Mouse (Mus musculus) c-Kit-negative CD71-positive TER-119-positive erythroid progenitor cells, embryonic 14.5 days (primary cell): ENCODE results near the gene Med11.
"Not testable (repeated sequence)": the region's sequence is repeated elsewhere in the genome, so short reads cannot be mapped to it uniquely, and the experiment has no call there.

Experiments
- DNase-seq: peaks from one replicate; pipeline ENCODE4 v3.0.0-alpha.2; 2013; ENCODE audit warnings: low read depth, low spot score

The Med11 gene

DNA sequence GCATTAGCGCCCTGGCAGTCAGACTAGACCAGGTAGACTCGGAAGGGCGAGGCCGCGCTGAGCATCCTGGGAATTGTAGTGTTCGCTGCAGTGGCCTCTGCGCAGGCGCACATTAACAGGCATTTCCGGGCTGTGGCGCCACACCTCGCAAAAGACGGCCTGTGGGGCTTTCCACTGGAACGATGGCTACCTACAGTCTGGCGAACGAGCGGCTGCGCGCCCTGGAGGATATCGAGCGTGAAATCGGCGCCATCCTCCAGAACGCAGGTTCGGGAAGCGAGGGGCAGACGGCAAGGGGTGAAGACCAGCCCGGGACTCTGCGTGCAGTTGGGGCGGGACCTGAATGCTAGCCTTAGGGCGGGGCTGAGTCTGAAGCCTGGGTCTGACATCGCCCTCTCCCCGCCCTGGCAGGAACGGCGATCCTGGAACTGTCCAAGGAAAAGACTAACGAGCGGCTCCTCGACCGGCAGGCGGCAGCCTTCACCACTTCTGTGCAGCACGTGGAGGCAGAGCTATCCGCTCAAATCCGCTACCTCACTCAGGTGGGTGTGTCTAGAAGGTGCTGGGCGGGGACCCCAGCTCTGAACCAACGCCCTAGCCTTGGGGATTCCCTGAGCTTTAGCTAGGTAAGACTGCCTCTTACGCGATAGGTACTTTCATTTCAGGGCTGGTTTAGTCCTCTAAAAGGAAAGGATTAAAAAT, at the start of gene Med11:
Gene Med11, plus strand, starts transcription at position 123 of the 702 bp plus-strand sequence.
- DNase-seq: peak; percentile 90

DNA sequence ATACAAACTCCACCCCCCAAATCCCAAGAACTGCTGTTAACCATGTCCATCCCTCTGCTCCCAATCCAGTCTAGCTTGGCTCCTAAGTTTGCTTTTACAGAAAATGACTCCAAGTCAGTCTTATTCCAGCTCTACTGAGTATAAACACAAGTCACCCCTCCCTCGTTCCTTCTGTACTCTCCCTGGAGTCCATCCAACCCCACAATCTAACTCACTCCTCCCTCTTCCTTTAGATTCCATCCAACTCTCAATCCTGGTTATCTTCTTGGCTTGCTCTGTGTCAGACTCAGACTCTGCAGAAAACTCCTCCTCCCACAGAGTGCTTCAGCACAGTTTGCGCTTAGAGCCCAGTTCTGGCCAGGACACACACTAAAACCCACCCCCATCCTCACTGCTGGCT, 48.1 kb upstream of the Med11 start:
- no peak for DNase-seq

DNA sequence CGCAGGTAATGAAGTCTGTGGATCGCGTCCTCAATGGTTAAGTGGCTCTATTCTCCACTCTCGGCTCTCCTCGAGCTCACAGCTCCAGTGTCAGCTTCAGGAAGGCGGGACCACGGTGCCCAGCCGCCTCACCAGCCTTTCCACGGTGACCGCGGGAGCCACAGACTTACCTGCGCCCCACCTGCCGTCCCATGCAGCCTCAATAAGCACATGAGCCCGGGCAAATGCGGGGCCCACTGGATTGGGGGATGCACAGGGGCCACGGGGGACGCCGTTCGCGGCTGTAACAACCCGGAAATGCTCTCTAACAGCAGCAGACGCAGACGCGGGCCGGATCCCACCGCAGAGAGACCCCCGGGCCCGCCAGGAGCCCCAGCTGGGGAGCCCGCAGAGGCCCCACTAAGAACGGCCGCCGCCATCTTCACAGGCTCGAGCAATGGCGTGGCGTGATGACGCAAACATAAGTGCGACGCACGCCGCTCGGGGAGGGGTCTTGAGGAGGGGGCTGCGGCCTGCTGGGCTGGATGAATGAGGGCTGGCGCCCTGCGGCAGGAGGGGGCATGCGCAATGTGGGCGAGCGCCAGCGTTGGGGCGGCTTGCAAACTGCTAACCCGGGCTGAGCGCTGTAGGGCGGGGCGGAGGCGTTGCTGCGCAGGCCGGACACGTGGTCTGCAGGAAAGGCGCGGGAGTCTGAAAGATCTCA, 42.0 kb upstream of the Med11 start, which contains the start of gene Pelp1:
Gene Pelp1, minus strand, starts transcription at position 438 of the 703 bp plus-strand sequence.
- peak; percentile 51 for DNase-seq

DNA sequence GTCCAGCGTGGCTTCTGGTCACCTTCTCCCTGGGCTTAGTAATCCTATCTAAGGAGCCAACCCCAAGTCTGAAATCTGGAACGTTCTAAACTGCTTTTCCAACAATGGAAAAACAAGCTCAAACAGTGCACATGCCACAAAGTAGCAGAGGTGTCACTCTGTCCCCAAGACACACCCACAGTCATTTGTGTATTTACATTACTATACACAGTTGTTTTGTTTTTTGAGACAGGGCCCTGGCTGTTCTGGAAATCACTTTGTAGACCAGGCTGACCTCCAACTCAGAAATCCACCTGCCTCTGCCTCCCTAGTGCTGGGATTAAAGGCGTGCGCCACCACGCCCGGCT, 41.4 kb upstream of the Med11 start:
- no peak for DNase-seq

DNA sequence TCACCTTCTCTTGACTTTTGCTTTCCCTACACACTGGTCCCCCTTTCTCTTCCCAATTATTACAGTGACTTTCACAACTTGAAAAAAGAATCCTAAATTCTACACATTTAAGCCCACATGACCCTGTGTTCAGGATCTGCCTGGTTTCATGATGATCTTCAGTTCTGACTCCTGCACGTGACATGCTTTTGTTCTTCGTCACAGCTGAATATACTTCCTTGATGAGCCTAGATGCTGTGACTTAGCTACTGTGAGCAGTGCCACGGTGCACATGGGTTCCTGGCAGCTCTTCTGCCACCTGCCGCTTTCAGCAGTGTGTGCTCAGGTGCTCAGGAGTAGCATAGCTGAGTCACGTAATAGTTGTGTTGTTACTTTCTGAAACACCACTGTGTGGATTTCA, 39.1 kb upstream of the Med11 start:
- DNase-seq: no peak

DNA sequence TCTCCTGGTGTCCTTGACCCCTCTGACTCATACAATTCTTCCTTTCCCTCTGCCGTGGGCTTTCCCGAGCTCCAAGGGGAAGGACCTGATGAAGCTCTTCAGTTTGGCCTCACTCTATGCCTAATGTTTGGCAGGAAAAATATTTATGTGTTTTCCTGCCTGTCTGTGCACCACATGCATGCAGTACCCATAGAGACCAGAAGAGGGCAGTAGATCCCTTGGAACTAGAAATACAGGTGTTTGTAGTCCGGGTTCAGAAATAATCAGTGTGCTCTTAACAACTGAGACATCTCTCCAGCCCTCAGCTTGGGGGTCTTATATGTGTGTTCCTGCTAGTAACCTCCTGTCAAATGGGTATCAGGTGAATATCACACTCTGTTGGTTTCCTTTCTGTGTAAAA, 37.8 kb upstream of the Med11 start:
- peak; percentile 66 for DNase-seq

DNA sequence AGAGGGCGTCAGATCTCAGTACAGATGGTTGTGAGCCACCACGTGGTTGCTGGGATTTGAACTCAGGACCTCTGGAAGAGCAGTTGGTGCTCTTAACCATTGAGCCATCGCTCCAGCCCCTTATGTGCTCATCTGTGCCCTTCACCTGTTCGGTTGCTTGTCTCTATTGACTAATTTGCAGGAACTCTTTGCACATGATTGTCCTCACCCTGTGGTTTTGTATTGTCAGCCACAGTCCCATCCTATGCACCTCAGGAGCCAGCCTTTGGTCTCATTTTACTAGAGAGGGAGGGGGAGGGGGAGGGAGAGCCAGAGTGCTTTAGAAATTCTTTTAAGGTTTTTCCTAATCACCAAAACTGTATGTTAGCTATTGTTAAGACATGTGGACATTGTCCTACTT, 33.5 kb upstream of the Med11 start:
- no peak for DNase-seq

DNA sequence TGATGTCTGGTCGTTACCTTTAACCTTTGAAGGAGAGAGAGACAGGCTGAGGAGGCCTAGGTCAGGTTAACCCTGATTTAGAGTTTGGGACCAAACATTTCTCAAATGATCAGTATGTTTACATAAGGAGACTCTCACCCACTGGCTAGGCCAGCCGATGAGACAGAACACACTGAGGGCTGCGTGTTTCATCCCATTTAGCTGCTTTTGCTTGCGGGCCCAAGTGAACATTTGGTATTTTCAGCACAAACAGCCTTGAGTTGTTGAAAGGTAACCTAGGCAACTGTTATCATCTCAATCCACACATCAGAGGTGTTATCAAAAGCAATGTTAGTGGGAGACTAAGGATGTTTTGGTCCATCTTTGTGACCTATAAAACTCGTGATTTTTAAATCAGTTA, 32.2 kb upstream of the Med11 start:
- no peak for DNase-seq

DNA sequence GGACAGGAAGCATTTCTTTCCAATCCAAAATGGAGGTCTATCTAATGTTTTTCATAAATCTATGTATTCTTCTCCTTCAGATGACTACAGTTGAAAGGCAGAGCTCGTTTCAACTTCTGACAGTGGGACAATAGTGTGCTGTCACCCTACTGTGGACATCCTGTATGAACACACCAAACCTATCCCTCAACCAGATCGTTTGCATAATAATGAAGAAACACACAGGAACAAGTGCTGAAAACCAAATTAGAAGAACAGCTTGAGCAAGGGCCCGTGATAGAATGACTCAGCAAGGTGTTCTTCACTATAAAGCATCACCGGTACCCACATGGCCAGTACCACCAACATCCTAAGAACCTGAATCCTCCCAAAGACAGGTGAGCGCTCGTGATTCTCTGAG, 25.1 kb upstream of the Med11 start:
- DNase-seq: not testable (repeated sequence)

DNA sequence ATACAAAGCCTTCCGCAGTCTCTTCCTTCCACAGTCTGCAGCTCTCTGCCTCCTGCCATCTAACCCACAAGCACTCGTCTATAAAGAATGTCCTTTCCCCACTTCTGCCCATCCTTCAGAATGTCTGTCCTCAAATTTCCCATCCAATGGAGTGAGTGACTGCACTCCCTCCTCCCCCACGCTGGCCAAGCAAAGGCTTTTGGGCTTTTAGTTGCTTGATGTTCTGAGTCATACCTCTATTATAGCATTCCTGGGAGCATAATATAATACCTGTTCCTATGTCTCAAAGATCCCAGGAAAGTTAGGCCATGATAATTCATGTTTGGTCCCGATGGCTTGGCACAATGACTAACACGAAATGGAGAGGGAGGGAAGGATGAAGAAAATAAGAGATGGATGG, 20.1 kb upstream of the Med11 start:
- no peak for DNase-seq

DNA sequence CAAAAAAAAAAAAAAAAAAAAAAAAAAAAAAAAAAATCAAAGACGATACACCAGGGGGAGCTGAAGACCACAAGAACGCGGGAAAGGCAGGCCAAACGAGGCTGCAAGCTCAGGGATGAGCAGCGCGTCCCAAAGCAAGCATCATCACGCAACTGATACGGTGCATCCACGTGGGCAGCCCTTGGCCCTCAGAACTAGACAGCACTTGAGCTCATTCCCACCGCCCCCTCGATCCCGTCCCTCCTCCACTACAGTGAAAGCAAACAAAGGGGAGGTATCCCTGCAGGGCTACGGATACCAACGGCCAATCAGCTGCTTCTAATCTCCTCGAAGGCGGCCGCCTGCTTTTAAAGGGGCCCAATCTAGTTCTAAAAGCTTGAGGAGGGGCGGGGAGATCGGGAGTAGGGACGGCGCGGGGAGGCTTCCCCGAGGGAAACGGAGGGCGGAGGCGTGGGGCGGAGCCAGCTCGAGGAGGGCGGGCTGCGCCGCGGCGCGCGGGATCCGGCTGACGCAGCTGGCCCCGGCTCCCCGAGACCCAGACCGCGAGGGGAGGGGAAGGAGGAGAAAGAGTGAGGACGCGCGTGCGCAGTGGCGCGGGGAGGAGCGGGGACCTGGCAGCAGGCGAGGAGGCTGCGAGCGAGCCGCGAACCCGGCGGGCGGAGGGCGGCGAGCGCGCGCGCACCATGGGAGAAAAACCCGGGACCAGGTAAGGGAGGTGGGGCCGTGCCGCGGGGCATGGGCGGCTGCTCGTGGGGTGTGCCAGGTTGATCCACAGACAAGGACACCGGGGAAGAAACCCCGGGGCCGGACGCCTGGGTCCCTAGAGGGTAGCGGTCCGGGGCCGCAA, 19.4 kb upstream of the Med11 start, which contains the start of gene Arrb2:
Gene Arrb2, plus strand, starts transcription at position 588 of the 847 bp plus-strand sequence.
- peak; percentile 89 for DNase-seq

DNA sequence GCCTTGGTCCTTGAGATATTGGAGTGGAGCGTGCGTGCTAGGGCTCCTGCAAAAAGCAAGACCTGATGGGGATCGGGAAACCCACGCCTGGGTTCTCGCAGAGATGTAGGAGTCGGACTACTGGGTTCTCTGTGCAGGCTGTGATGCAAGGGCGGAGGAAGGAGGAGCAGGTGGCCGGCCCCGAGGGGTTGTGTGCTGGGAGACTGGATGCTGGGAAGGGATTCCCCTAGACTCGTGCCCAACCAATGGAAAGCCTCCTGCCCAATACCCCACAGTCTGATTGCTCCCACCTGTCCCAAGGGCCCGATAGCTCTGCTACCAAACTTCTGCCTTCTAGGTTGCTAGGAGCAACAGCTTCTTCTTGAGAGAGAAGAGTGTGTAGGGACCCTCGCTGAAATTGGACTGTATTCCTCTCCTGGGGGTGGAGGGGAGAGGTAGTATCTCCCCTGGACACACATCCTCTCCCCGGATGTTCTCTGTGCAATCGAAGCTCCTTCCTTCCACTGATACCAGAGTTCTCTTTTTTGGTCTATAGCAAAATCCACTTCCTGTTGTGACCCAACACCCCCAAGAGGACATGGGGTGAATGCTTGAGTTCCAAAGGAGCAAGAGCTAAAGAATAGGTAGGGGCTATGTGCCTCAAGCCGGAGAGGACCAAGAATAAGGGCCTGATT, 18.7 kb upstream of the Med11 start:
- DNase-seq: no peak

DNA sequence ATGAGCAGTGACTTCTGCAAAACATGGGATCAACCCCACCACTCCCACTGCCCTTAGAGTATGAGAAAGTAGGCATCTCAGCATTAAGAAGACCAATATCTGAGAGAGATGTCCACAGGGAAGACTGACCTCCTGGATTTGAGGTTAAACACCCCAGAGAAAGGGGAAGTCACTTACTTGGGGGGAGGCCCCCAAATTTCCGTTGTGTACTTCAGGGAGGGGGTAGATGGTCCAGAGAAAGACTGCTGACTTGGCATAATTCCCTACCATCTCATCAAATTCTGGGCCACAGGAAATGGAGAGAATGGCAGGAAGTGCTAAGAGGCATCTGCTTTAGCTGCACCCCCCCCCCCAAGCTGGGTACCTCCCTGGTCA, 18.2 kb upstream of the Med11 start:
- DNase-seq: no peak

DNA sequence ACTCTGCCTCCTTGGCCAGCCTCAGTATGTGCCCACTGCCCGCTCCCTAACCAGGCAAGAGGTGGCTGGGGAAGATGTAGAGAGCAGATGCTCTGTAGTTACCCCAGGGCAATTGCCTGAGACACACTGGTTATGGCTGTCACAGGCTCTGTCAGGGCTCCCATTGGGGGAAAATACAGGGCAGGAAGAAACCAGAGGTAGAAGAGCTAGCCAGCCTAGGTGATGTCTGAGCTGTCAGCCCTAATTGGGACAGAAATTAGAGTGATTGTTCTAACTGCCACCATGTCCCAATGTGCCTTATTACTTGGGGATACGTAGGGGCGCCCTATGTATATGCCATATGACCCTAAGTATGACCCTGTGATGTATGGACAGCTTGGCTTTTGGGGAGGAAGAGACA, 17.8 kb upstream of the Med11 start:
- no peak for DNase-seq

DNA sequence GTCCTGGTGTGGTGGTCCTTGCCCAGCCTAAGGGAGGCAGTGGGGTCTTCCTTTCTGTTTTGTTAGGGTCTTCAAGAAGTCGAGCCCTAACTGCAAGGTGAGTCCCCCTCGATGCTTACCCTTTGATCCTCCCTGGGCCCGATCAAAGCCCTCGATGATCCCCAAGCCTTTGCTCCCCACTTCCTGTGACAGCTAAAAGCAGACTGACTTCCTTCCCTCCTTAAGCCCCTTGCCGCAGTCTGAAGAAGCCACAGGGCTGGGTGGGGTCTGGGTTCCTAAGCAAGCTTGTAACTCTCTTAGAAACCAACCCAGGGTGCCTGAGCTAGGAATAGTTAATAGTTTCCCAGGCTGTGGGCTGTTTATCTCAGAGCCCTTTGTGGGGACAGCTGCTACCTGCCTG, 16.2 kb upstream of the Med11 start:
- no peak for DNase-seq

DNA sequence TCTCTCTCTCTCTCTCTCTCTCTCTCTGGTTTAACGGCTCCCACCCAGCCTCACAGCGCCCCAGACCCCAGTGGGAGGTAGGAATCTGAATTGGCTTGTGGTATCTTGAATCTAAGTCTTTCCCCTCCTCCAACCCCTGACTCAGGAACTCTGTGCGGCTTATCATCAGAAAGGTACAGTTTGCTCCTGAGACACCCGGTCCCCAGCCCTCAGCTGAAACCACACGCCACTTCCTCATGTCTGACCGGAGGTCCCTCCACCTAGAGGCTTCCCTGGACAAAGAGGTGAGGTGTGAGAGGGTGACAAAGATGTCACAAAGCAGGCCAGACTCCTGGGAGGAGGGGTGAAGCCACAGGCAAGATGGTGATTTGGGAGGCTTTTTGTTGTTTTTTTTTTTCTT, 14.3 kb upstream of the Med11 start:
- DNase-seq: no peak

DNA sequence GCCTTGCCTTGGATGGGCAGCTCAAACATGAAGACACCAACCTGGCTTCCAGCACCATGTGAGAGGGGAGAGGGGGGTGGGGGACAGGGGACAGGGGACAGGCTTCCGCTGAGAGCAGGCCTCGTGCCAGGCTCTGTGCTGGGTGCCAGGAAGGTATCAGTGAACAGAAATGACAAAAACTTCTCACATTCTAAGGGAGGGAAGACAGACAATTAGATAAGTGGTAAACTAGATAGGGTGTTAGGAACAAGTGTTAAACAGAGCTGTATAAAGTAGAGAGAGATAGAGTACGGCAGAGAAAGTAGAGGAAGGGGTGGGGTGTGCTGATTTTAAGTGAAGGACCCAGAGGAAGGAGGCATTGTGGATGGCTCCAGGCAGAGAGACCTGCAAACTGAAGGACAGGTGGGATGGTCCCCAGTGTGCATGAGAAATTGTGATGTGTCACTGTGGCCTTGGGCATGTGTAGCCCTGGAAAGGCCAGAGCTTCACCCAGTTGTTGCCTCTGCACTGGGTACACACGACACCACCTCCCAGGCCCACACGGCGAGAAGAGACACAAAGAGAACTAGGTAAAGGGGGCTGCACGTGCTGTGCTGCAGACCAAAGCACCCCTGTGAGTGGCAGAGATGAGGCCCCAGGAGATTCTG, 12.9 kb upstream of the Med11 start:
- DNase-seq: no peak

DNA sequence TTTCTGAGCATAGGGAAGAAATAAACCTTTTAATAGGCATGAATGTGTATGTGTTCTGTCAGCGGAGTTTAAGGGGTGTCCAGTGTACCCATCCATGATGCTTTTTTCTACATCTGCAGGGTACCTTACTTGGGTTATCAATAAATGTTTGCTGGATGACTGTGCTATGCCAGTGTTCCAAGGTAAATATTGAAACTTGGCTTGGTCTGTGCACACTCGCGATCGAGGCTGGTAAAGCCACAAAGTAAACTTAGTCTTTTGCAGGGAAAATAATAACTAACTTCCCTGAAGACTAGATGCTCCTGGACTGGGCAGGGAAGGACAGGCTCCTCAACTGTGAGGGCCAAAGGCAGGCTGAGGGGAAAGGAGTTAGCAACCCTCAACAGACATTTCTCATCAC, 11.1 kb upstream of the Med11 start:
- no peak for DNase-seq

DNA sequence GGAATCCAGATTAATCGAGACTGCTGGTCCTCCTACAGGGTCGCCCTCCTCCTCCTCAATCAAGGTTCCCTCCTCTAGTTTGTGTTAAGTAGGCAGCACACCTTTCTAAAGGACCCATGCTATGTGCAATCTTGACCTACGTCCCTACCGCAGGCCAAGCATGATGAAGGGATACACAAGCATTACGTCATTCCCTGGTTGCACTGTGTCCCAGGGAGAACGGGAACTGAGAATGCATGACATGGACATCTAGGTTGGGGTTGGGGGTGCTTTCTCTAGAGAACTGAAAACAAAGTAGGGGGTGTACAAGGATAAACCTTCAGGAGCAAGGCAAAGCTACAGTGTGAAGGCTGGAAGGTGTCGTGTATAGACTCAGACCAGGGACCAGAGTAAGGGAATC, 9.8 kb upstream of the Med11 start:
- DNase-seq: no peak

DNA sequence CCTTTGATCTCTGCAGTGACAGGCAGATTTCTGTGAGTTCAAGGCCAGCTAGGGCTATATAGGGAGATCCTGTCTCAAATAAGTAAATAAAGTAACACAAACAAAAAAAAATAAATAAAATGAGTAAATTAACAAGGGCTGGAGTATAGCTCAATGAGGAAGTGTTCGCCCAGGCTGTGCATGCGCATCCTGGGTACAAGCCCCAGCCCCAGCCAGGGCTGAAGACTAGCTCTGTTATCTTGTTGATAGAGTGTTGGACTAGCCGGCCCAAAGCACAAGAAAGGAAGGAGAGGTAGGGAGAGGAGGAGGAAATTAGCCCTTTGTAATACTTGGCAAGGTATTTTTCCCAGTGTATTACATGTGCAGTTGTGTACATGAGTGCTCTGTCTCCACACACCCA, 7.8 kb upstream of the Med11 start:
- no peak for DNase-seq

DNA sequence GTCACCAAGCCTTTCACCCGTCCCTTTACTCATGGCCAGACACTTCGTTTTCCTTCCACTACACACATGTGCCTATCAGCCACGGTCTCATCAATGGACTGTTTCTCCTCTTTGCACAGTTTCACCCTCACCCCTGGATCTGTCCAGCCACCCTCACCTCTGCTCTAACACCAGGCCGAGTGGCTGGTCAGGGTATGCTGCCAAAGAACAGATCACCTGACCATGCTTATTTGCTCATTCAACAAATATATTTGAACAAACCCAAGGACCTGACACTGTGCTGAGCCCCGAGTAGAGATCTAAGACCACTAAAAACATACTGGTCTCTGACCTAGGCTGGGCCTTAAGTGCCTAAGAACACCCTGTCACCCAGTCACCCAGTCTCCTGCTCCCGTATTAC, 7.1 kb upstream of the Med11 start:
- no peak for DNase-seq

DNA sequence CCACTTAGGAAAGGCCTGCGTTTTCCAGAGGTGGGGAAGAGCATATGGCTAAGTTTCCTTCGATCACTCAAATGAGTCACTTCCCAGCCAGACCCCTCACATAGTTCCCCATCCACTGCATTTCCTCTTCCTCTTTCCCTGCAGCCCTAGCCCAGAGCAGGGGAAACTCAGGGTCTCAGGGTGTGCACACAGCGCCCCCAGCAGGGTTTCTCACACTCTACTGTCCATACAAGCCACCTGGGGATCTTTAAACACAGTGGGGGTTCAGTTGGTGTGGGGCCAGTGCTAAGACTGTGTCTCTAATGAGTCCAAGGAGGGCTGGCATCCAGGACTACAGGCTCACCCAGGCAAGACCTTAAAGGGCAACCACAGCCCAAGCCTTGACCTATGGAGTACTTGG, 5.0 kb upstream of the Med11 start:
- DNase-seq: no peak
